Mouse (Mus musculus) liver, postnatal 0 days (tissue): ENCODE data around the gene Il11. TPM values are rescaled to one million over a fixed set of nuclear protein-coding genes. Genes with fewer than 3 reads are reported as not detected.
A peak's percentile ranks its signal among the peaks of the same experiment; 100 is the strongest.
"Not testable (repeated sequence)": the region's sequence is repeated elsewhere in the genome, so short reads cannot be mapped to it uniquely, and the experiment has no call there.

Experiments
- ATAC-seq: fragments of 200-750 bp; cut with Nextera tagmentation; 2 replicates; pipeline ENCODE4 v1.8.0; 2017; ENCODE audit warnings: mild to moderate bottlenecking, moderate library complexity
- DNase-seq: peaks from one replicate; pipeline ENCODE4 v3.0.0-alpha.2; 2016
- H3K27ac ChIP-seq: fragments of 300-500 bp; sonication (generic); 2 replicates; pipeline ENCODE4 v1.5.1; 2014; ENCODE audit warnings: antibody characterized with exemption, moderate library complexity, mild to moderate bottlenecking, low read depth
- H3K27me3 ChIP-seq: fragments of 300-500 bp; sonication (generic); 2 replicates; pipeline ENCODE4 v1.6.1; 2014; ENCODE audit warnings: low read length, control low read depth, mixed read lengths; ENCODE audit not compliant: insufficient read depth
- H3K36me3 ChIP-seq: fragments of 300-500 bp; sonication (generic); replicated peaks from 2 replicates; pipeline ENCODE4 v1.6.1; 2014; ENCODE audit warnings: mild to moderate bottlenecking, control low read depth, low read length, moderate library complexity, mixed read lengths; ENCODE audit not compliant: insufficient read depth
- H3K4me1 ChIP-seq: fragments of 300-500 bp; sonication (generic); 2 replicates; pipeline ENCODE4 v1.6.1; 2014; ENCODE audit warnings: antibody characterized with exemption, mild to moderate bottlenecking, control low read depth; ENCODE audit not compliant: insufficient read depth
- H3K4me2 ChIP-seq: fragments of 300-500 bp; sonication (generic); 2 replicates; pipeline ENCODE4 v1.6.1; 2014; ENCODE audit warnings: low read depth, mild to moderate bottlenecking, low read length, moderate library complexity, mixed read lengths
- H3K4me3 ChIP-seq: fragments of 300-500 bp; sonication (generic); 2 replicates; pipeline ENCODE4 v1.5.1; 2014; ENCODE audit warnings: low read depth, low read length
- H3K9ac ChIP-seq: fragments of 300-500 bp; sonication (generic); replicated peaks from 2 replicates; pipeline ENCODE4 v1.6.1; 2014; ENCODE audit warnings: mild to moderate bottlenecking, moderate library complexity
- H3K9me3 ChIP-seq: fragments of 300-500 bp; sonication (generic); 2 replicates; pipeline ENCODE4 v1.6.1; 2016; ENCODE audit warnings: mild to moderate bottlenecking, control low read depth, low read length, mixed read lengths
- CTCF ChIP-seq: sonication (generic); IDR thresholded peaks from 2 replicates; pipeline ENCODE4 v1.5.1; 2016; ENCODE audit warnings: antibody characterized with exemption, low read depth
- EP300 ChIP-seq: IDR thresholded peaks from 2 replicates; pipeline ENCODE4 v1.6.1; 2016; ENCODE audit warnings: antibody characterized with exemption, low read depth, mild to moderate bottlenecking
- WGBS: fragments of 180-500 bp; shearing (Covaris S2); extraction: QIAGEN DNeasy Blood & Tissue Kit; methylation state at CpG from one replicate; pipeline ENCODE4 v1.1.7; 2014; ENCODE audit not compliant: insufficient replicate concordance; 5-methylcytosine and 5-hydroxymethylcytosine counted together
- polyA plus RNA-seq: library from polyadenylated mRNA; unstranded; fragments of >200 nt; fragmentation: Nextera tagmentation; extraction: Ambion mirVana; gene quantifications from 2 replicates; pipeline ENCODE4 v1.2.1, GENCODE M21; 2015

Gene Il11
- polyA plus RNA-seq, 1 experiment from 2014 or later: not detected

DNA sequence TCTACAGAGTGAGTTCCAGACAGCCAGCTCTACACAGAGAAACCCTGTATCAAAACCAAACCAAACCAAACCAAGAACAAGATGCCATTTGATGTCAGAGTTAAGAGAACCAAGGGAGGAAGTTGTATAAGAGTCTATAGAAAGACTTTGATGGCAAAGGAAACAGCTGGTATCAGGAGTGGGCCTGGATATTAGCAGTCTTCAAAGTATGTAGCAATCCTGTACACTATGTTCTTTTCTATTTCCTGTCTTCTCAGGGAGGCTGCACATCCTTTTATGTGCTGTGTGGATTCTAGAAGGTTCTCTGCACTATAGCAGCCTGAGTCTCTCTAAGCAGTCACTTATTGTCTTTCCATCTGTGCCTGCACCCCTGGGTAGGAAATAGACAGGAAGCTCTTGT, 33.9 kb upstream of the Il11 start:
- no peak overlapping the region for H3K4me3 ChIP-seq
- H3K4me2 ChIP-seq: no peak overlapping the region
- no peak for ATAC-seq
- peaks cover 6% of the 10 kb centered on the region; the same call in 1 of the 2 replicates for H3K4me1 ChIP-seq
- H3K27ac ChIP-seq: no peak overlapping the region
- H3K36me3 ChIP-seq: no peaks in the 10 kb centered on the region
- no peaks in the 10 kb centered on the region for H3K9me3 ChIP-seq
- TF ChIP-seq CTCF: no peak
- TF ChIP-seq EP300: peak; percentile 60; the same call in 1 of the 2 replicates
- H3K27me3 ChIP-seq: no peaks in the 10 kb centered on the region
- DNase-seq: no peak
- no peak overlapping the region for H3K9ac ChIP-seq

DNA sequence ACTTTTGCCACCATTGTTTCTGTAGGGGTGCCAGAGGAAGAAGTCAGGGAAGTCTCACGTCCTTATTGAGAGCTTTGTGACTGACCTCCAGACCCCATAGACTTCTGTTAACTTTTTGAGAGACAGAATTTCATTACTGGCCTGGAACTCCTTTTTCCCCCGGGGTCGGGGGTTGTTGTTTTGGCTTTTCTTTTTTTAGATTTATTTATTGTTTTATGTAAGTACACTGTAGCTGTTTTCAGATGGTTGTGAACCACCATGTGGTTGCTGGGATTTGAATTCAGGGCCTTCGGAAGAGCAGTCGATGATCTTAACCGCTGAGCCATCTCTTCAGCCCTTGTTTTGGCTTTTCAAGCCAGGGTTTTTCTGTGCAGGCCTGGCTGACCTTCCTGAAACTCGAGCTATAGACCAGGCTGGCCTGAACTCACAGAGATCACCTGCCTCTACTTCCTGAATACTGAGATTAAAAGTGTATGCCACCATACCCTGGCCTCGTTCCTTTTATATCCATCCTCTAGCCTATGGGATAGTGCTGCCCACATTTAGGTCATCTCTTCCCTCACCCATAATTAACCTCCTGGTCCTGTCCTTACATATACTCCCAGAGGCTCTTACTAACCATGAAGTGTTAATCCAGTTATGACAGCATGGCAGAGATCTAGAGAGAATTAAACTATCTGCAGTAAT, 30.6 kb upstream of the Il11 start:
- DNase-seq (no peak), ATAC-seq (no peak)
- Histone ChIP-seq H3K27me3 (no peaks in the 10 kb centered on the region), H3K4me1 (peaks cover 24% of the 10 kb centered on the region), H3K4me3 (peak overlapping the region; percentile 97), H3K9me3 (no peaks in the 10 kb centered on the region), H3K4me2 (peak overlapping the region; percentile 70), H3K27ac (peak overlapping the region; percentile 98), H3K36me3 (peaks cover 28% of the 10 kb centered on the region), H3K9ac (peak overlapping the region; percentile 49)
- TF ChIP-seq EP300 (no peak), CTCF (no peak)
- 15% methylated on average over 8 of the region's 8 CpGs for WGBS

DNA sequence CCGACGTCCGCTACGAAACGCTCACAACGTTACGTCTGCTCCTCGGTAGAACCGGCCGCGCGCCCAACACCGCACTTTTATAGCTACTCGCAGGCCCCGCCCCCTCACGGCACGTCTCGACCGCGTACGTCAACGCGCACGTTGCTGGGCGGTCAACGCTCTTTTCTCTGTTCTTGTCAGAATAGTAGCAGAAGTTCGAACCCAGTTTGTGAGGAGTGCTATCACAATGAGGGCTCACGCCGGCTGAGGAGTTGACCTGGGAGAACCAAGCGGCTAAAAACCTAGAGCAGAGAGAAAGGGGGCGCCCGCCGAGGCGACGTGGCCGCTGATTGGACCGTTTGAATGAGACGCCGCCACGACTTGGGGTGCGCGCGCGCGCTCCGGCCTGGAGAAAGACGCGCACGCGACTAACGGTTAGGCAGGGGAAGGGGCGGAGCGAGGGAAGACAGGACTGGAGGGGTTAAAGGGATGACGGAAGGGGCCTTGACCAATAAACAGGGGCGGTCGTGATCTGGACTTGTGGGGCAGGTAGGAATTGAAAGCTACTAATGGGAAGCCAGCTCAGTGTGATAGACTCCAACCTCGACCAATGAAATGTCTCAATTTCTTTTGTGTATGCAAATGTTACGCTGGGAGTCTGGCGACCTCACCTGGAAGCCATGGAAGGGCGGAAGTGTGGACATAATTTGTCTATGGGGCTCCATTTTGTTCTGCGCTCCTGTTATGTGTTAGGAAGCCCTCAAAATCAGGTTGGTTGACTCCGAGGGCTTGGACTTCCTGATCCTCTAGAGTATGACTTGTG, 29.8 kb upstream of the Il11 start, which contains the start of gene Ube2s:
Ube2s (minus strand) TSS at position 288 of the 802 bp plus-strand sequence.
- H3K4me2 ChIP-seq: peak within 1 kb of the TSS; percentile 70
- H3K4me3 ChIP-seq: peak within 1 kb of the TSS; percentile 97
- WGBS: 2% methylated on average over 59 of the region's 62 CpGs
- H3K4me1 ChIP-seq: peaks cover 26% of the 10 kb centered on the region
- DNase-seq (peak; percentile 99), ATAC-seq (peak; percentile 97)
- H3K27me3 ChIP-seq: no peaks in the 10 kb centered on the region
- peak; percentile 57 for TF ChIP-seq CTCF
- peak; percentile 60 for TF ChIP-seq EP300
- peak within 1 kb of the TSS; percentile 99 for H3K9ac ChIP-seq
- H3K9me3 ChIP-seq: no peaks in the 10 kb centered on the region
- H3K27ac ChIP-seq: peak within 1 kb of the TSS; percentile 98
- peaks cover 32% of the 10 kb centered on the region for H3K36me3 ChIP-seq

DNA sequence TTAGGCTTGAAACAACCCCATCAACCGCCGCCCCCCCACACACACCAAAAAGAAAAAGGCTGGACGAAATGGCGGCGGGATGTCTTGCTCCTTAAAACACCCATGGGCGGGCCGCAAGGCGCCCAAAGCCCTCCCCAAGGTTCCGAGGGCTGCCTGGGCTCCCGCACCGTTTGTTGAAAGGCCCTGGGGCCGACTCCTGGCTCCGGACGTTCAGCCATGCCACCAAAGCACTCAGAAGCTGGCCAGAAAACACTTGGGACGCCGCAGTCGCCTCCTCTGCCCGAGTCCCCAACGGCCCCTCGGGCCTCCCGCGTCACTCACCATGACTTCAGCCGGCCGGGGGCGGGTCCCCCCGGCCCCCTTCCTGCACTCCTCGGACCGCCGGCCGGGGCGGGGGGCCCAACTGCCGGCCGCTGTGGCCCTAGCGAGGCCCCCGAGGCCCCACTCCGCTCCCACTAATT, 29.2 kb upstream of the Il11 start:
- DNase-seq (peak; percentile 60), ATAC-seq (peak; percentile 3)
- WGBS: 1% methylated on average over 24 of the region's 36 CpGs
- Histone ChIP-seq H3K27me3 (no peaks in the 10 kb centered on the region), H3K9me3 (no peaks in the 10 kb centered on the region), H3K4me1 (peaks cover 32% of the 10 kb centered on the region), H3K36me3 (peaks cover 39% of the 10 kb centered on the region), H3K9ac (peak overlapping the region; percentile 99), H3K4me3 (peak overlapping the region; percentile 97), H3K4me2 (peak overlapping the region; percentile 70), H3K27ac (peak overlapping the region; percentile 98)
- TF ChIP-seq CTCF (no peak), EP300 (no peak)

DNA sequence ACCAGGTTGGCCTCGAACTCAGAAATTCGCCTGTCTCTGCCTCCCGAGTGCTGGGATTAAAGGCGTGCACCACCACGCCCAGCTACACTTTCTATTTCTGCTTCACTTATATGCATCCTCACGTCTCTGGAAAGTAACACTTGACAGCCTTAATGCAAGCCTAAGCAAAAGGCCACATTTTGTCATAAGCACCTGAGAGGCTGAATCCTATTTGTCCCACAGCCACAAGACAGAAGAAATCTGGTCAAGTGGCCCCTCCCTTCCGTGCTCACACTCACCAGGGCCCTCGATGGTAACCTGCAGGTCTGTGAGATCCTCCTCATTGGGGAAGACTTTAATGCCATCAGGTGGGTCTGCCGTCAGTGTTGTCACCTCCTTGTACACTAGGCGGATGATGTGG, 28.5 kb upstream of the Il11 start:
- Histone ChIP-seq H3K4me1 (peaks cover 33% of the 10 kb centered on the region), H3K36me3 (peaks cover 46% of the 10 kb centered on the region), H3K9ac (peak overlapping the region; percentile 99), H3K4me2 (peak overlapping the region; percentile 70), H3K4me3 (peak overlapping the region; percentile 97)
- not testable (repeated sequence) for ATAC-seq, H3K27ac ChIP-seq, H3K27me3 ChIP-seq, DNase-seq, H3K9me3 ChIP-seq
- 21% methylated on average over 10 of the region's 10 CpGs for WGBS

DNA sequence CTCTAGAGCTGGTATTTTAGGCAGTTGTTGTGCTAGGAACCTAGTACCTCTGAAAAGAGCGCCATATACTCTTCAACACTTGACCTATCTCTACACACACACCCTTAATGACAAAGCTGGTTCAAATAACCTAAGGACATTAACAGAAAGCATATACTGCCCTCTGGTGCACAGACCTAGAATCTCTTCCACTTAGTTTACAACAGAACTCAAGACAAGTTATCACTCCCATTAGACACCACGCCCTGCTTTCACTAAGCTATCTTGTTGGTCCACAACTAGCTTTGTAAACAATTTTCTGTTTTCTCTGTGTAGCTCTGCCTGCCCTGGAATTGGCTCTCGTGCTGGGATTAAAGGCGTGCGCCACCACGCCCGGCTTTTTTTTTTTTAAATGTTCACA, 24.1 kb upstream of the Il11 start:
- peaks cover 27% of the 10 kb centered on the region for H3K4me1 ChIP-seq
- no peaks in the 10 kb centered on the region for H3K9me3 ChIP-seq
- H3K4me2 ChIP-seq: 0 out of 2 replicates have a peak overlapping the region, but pooled peaks have one; percentile 9
- H3K9ac ChIP-seq: no peak overlapping the region
- peak overlapping the region; percentile 39; the same call in 1 of the 2 replicates for H3K27ac ChIP-seq
- H3K4me3 ChIP-seq: no peak overlapping the region
- H3K36me3 ChIP-seq: peaks cover 64% of the 10 kb centered on the region
- TF ChIP-seq EP300: peak; percentile 67; the same call in 1 of the 2 replicates
- TF ChIP-seq CTCF: peak; percentile 82
- peak; percentile 83 for ATAC-seq
- 68% methylated on average over 7 of the region's 7 CpGs for WGBS
- no peaks in the 10 kb centered on the region for H3K27me3 ChIP-seq
- DNase-seq: peak; percentile 44
